Mouse (Mus musculus) midbrain, embryonic 16.5 days (tissue): ENCODE results near the gene Clmp. TPM values are rescaled to one million over a fixed set of nuclear protein-coding genes. Genes with fewer than 3 reads are reported as not detected.

Experiments
- ATAC-seq: fragments of 200-750 bp; cut with Nextera tagmentation; 2 replicates; pipeline ENCODE4 v1.8.0; 2017; ENCODE audit warnings: moderate TSS enrichment
- H3K27ac ChIP-seq: fragments of 300-500 bp; sonication (generic); 2 replicates; pipeline ENCODE4 v1.5.1; 2014; ENCODE audit warnings: mild to moderate bottlenecking, low read length, mixed read lengths
- H3K27me3 ChIP-seq: fragments of 300-500 bp; sonication (generic); 2 replicates; pipeline ENCODE4 v1.6.1; 2014; ENCODE audit warnings: low read depth, low read length, mixed read lengths; ENCODE audit not compliant: control insufficient read depth, insufficient read depth
- H3K36me3 ChIP-seq: fragments of 300-500 bp; sonication (generic); 2 replicates; pipeline ENCODE4 v1.6.1; 2014; ENCODE audit warnings: mild to moderate bottlenecking, low read length, moderate library complexity, mixed read lengths; ENCODE audit not compliant: control insufficient read depth, insufficient read depth
- H3K4me1 ChIP-seq: fragments of 300-500 bp; sonication (generic); 2 replicates; pipeline ENCODE4 v1.6.1; 2014; ENCODE audit warnings: mild to moderate bottlenecking, low read length, mixed read lengths; ENCODE audit not compliant: control insufficient read depth, insufficient read depth
- H3K4me2 ChIP-seq: fragments of 300-500 bp; sonication (generic); 2 replicates; pipeline ENCODE4 v1.6.1; 2014; ENCODE audit warnings: mild to moderate bottlenecking, low read length, mixed read lengths
- H3K4me3 ChIP-seq: fragments of 300-500 bp; sonication (generic); 2 replicates; pipeline ENCODE4 v1.5.1; 2014; ENCODE audit warnings: low read depth, mild to moderate bottlenecking, low read length, moderate library complexity, mixed read lengths
- H3K9ac ChIP-seq: fragments of 300-500 bp; sonication (generic); 2 replicates; pipeline ENCODE4 v1.6.1; 2014; ENCODE audit warnings: low read depth, low read length, mixed read lengths
- H3K9me3 ChIP-seq: fragments of 300-500 bp; sonication (generic); replicated peaks from 2 replicates; pipeline ENCODE4 v1.6.1; 2014; ENCODE audit warnings: mild to moderate bottlenecking, low read length, mixed read lengths; ENCODE audit not compliant: control insufficient read depth, poor library complexity, severe bottlenecking
- WGBS: fragments of 180-500 bp; shearing (Covaris S2); extraction: QIAGEN DNeasy Blood & Tissue Kit; methylation state at CpG from one replicate; pipeline ENCODE4 v1.1.7; 2014; 5-methylcytosine and 5-hydroxymethylcytosine counted together
- polyA plus RNA-seq: library from polyadenylated mRNA; unstranded; fragments of >200 nt; fragmentation: Nextera tagmentation; extraction: Ambion mirVana; gene quantifications from 2 replicates; pipeline ENCODE4 v1.2.1, GENCODE M21; 2015

Gene Clmp
- polyA plus RNA-seq, 1 experiment from 2014 or later, result 50.9 TPM

GRCm38 (mm10) chr9:40827366-40827765, 141.6 kb downstream of the Clmp start:
- ATAC-seq, result no peak
- Histone ChIP-seq H3K36me3 (no peaks in the 10 kb centered on the region), H3K27ac (no peak overlapping the region), H3K9me3 (no peaks in the 10 kb centered on the region), H3K4me1 (no peaks in the 10 kb centered on the region), H3K9ac (no peak overlapping the region), H3K4me2 (no peak overlapping the region), H3K4me3 (no peak overlapping the region), H3K27me3 (no peaks in the 10 kb centered on the region)
- WGBS, result 84% methylated on average over 4 of the region's 4 CpGs

GRCm38 (mm10) chr9:40834569-40834968, 148.8 kb downstream of the Clmp start:
- Histone ChIP-seq H3K27ac (no peak overlapping the region), H3K4me3 (no peak overlapping the region)
- peak; percentile 36; the same call in 1 of the 2 replicates for ATAC-seq

More at GRCm38 (mm10) chr9:40834569-40834968, 148.8 kb downstream of the Clmp start:
- Histone ChIP-seq H3K9me3 (no peaks in the 10 kb centered on the region), H3K9ac (no peak overlapping the region), H3K4me1 (no peaks in the 10 kb centered on the region), H3K27me3 (no peaks in the 10 kb centered on the region), H3K36me3 (no peaks in the 10 kb centered on the region), H3K4me2 (no peak overlapping the region)
- WGBS, result 5% methylated on average over 12 of the region's 12 CpGs

Other genes with a start within 250 kb of the Clmp start
- 16.7 and 20.3 TPM in 2 replicates for gene Gramd1b, start 154.6 kb upstream of the Clmp start, polyA plus RNA-seq
- not detected in 2 replicates for gene Gm21915, start 15.3 kb upstream of the Clmp start, polyA plus RNA-seq
- gene Hspa8, start 115.0 kb downstream of the Clmp start, polyA plus RNA-seq, result 3,317 and 3,489 TPM in 2 replicates
- 1.8 and 2.5 TPM in 2 replicates for gene Bsx, start 188.2 kb downstream of the Clmp start, polyA plus RNA-seq